29 mouse cellular contexts compared by ENCODE assay signal in genomic region chr13:36750056-36750455, GRCm38 (mm10). TPM values are rescaled to one million over a fixed set of nuclear protein-coding genes. Genes with fewer than 3 reads are reported as not detected.
DNase-seq lines count a peak whose midpoint lies in the region; ATAC-seq and TF ChIP-seq lines count a peak whose summit lies in the region.
"Had no signal": no experiment of that assay in that cellular context is flagged by ENCODE, and none has a peak within 500 bp of the region (broad histone marks: within the 10 kb centered on the region; RNA-seq: fewer than 3 reads in every experiment).

No protein-coding gene starts in this region.

- H3K4me1 ChIP-seq in embryonic facial prominence, embryonic 13.5 days: peaks cover 3% of the 10 kb centered on the region; the same call in 1 of the 2 replicates
- no peaks in the 10 kb centered on the region for H3K4me1 ChIP-seq in embryonic facial prominence, embryonic 10.5 days
- peaks cover 9% of the 10 kb centered on the region; the same call in 1 of the 2 replicates for H3K4me1 ChIP-seq in lung, embryonic 14.5 days (ENCODE audit: insufficient read depth)
- H3K4me1 ChIP-seq: heart, embryonic 10.5 days; neural tube, embryonic 15.5 days; stomach, embryonic 15.5 days had no signal

- 0 out of 2 replicates have a peak overlapping the region, but pooled peaks have one; percentile 11 for H3K27ac ChIP-seq in embryonic facial prominence, embryonic 13.5 days
- H3K27ac ChIP-seq in embryonic facial prominence, embryonic 10.5 days (replicated peaks): no peak overlapping the region
- no peak overlapping the region for H3K27ac ChIP-seq in lung, embryonic 14.5 days (ENCODE audit: low read depth)
- H3K27ac ChIP-seq: heart, embryonic 10.5 days; heart, embryonic 15.5 days; hindbrain, embryonic 13.5 days; limb, embryonic 12.5 days; midbrain, embryonic 12.5 days; neural tube, embryonic 15.5 days; stomach, embryonic 15.5 days had no signal

- no peak for ATAC-seq in embryonic facial prominence, embryonic 13.5 days (ENCODE audit: insufficient number of reproducible peaks, insufficient read depth, low FRiP score, low TSS enrichment, low read depth)
- ATAC-seq in lung, embryonic 14.5 days (ENCODE audit: insufficient read depth): no peak; the same call in 1 of the 2 replicates
- ATAC-seq: activated CD4-positive, CD25-positive, alpha-beta regulatory T cell, adult 4 months; intestine, postnatal 0 days had no signal

- 38% methylated on average over 2 of the region's 2 CpGs for WGBS in embryonic facial prominence, embryonic 13.5 days
- WGBS in embryonic facial prominence, embryonic 10.5 days: 79% methylated on average over 2 of the region's 2 CpGs
- WGBS in lung, embryonic 14.5 days: 10% methylated on average over 2 of the region's 2 CpGs

- H3K36me3 ChIP-seq in embryonic facial prominence, embryonic 13.5 days: no peaks in the 10 kb centered on the region
- no peaks in the 10 kb centered on the region for H3K36me3 ChIP-seq in embryonic facial prominence, embryonic 10.5 days (replicated peaks)
- H3K36me3 ChIP-seq in lung, embryonic 14.5 days (ENCODE audit: insufficient read depth): no peaks in the 10 kb centered on the region
- H3K36me3 ChIP-seq: heart, embryonic 10.5 days; heart, embryonic 15.5 days; hindbrain, embryonic 13.5 days; limb, embryonic 12.5 days; midbrain, embryonic 12.5 days; neural tube, embryonic 15.5 days; stomach, embryonic 15.5 days had no signal

- no peak overlapping the region for H3K4me3 ChIP-seq in embryonic facial prominence, embryonic 13.5 days
- H3K4me3 ChIP-seq in embryonic facial prominence, embryonic 10.5 days: no peak overlapping the region
- H3K4me3 ChIP-seq in lung, embryonic 14.5 days (ENCODE audit: low read depth, low read length): no peak overlapping the region
- H3K4me3 ChIP-seq: erythroblast, embryonic 14.5 days; heart, embryonic 10.5 days; heart, embryonic 15.5 days; hindbrain, embryonic 13.5 days; limb, embryonic 12.5 days; midbrain, embryonic 12.5 days; neural tube, embryonic 15.5 days; stomach, embryonic 15.5 days had no signal

- TF ChIP-seq CTCF in lung, embryonic 14.5 days (IDR thresholded peaks at IDR 0.05; ENCODE audit: low read depth): no peak

- DNase-seq in embryonic facial prominence, embryonic 10.5 days (ENCODE audit: low spot score): no peak
- peak; percentile 80 for DNase-seq in lung, embryonic 14.5 days
- DNase-seq in lung, postnatal 25 days (ENCODE audit: low spot score): no peak
- DNase-seq in 3T3-L1 (ENCODE audit: low read depth, low spot score): peak; percentile 67
- DNase-seq in 416B (ENCODE audit: low read depth): peak; percentile 5
- no peak for DNase-seq in urinary bladder, postnatal 10 days (ENCODE audit: low spot score)
- DNase-seq in spleen, postnatal 10 days (ENCODE audit: low spot score in 2 of 2): no peak
- DNase-seq: adrenal gland, adult 8-10 months; cerebellum, adult 18-20 months; embryo, embryonic 11 days; gastrocnemius, postnatal 14 days; heart, postnatal 36 days; kidney, adult 9 months; kidney, postnatal 10 days; layer of hippocampus, postnatal 36 days; lung, postnatal 10 days; retina, postnatal 1 day; right cerebral cortex, postnatal 14 days had no signal

- H3K27me3 ChIP-seq in embryonic facial prominence, embryonic 13.5 days: no peaks in the 10 kb centered on the region
- no peaks in the 10 kb centered on the region for H3K27me3 ChIP-seq in embryonic facial prominence, embryonic 10.5 days (replicated peaks; ENCODE audit: low read depth, poor library complexity, severe bottlenecking)
- no peaks in the 10 kb centered on the region for H3K27me3 ChIP-seq in lung, embryonic 14.5 days (ENCODE audit: insufficient read depth, low read length)
- H3K27me3 ChIP-seq: heart, embryonic 15.5 days; hindbrain, embryonic 13.5 days; limb, embryonic 12.5 days; midbrain, embryonic 12.5 days; neural tube, embryonic 15.5 days; stomach, embryonic 15.5 days had no signal

- H3K9ac ChIP-seq in embryonic facial prominence, embryonic 13.5 days: no peak overlapping the region
- H3K9ac ChIP-seq in lung, embryonic 14.5 days: no peak overlapping the region
- H3K9ac ChIP-seq: heart, embryonic 15.5 days; hindbrain, embryonic 13.5 days; limb, embryonic 12.5 days; midbrain, embryonic 12.5 days; neural tube, embryonic 15.5 days; stomach, embryonic 15.5 days had no signal

- H3K4me2 ChIP-seq in embryonic facial prominence, embryonic 13.5 days: no peak overlapping the region
- no peak overlapping the region for H3K4me2 ChIP-seq in lung, embryonic 14.5 days
- H3K4me2 ChIP-seq: heart, embryonic 15.5 days; hindbrain, embryonic 13.5 days; limb, embryonic 12.5 days; midbrain, embryonic 12.5 days; neural tube, embryonic 15.5 days; stomach, embryonic 15.5 days had no signal

- no peaks in the 10 kb centered on the region for H3K9me3 ChIP-seq in embryonic facial prominence, embryonic 13.5 days
- no peaks in the 10 kb centered on the region for H3K9me3 ChIP-seq in embryonic facial prominence, embryonic 10.5 days
- no peaks in the 10 kb centered on the region for H3K9me3 ChIP-seq in lung, embryonic 14.5 days (ENCODE audit: low read depth, low read length)
- H3K9me3 ChIP-seq: heart, embryonic 10.5 days; heart, embryonic 15.5 days; hindbrain, embryonic 13.5 days; limb, embryonic 12.5 days; midbrain, embryonic 12.5 days; neural tube, embryonic 15.5 days; stomach, embryonic 15.5 days had no signal

RNA-seq across cellular contexts. Expression of gene Nrn1, which starts 15.1 kb away (rescaled TPM):
- polyA plus RNA-seq in embryonic facial prominence, embryonic 13.5 days (2015; fragmentation: Nextera tagmentation; extraction: Ambion mirVana): 1.7 and 3.1 TPM in 2 replicates
- polyA plus RNA-seq in embryonic facial prominence, embryonic 10.5 days (2016; fragmentation: Nextera tagmentation; extraction: Ambion mirVana): 2.9 and 3.4 TPM in 2 replicates
- polyA plus RNA-seq in lung, embryonic 14.5 days (2014; fragmentation: Nextera tagmentation; extraction: Ambion mirVana): 0.12 and 0.42 TPM in 2 replicates

Comparison
In these comparisons a context has a peak if more than half of its experiments do, and no peak if none do; other contexts are left out.
1. DNase-seq: peak in lung, embryonic 14.5 days (single experiment), 3T3-L1 (single experiment) and 416B (single experiment); none in embryonic facial prominence, embryonic 10.5 days (single experiment), lung, postnatal 25 days (single experiment), urinary bladder, postnatal 10 days (single experiment) and spleen, postnatal 10 days (0 of 2).